Mouse (Mus musculus) CH12.LX (cell line): Measurements from ENCODE around the gene Ncbp1. TPM values are rescaled to one million over a fixed set of nuclear protein-coding genes. Genes with fewer than 3 reads are reported as not detected.

Experiments
- DNase-seq: peaks from one replicate; pipeline ENCODE4 v3.0.0-alpha.2; 2013; ENCODE audit errors: extremely low read depth
- H3K27ac ChIP-seq: 2 replicates; pipeline ENCODE4 v1.5.1; 2012; ENCODE audit warnings: low read depth, mild to moderate bottlenecking, control low read depth, moderate library complexity; ENCODE audit not compliant: insufficient read depth
- H3K27me3 ChIP-seq: replicated peaks from 2 replicates; pipeline ENCODE3; 2012; ENCODE audit warnings: inconsistent platforms
- H3K36me3 ChIP-seq, 2 experiments: replicated peaks in 1 of 2; 2 replicates each; pipeline versions ENCODE3 to v1.6.1; 2012; ENCODE audit warnings: inconsistent platforms in 1 of 2, low read length in 1 of 2, mild to moderate bottlenecking in 1 of 2, mixed read lengths in 1 of 2, moderate library complexity in 1 of 2; ENCODE audit not compliant: control insufficient read depth in 1 of 2, insufficient read depth in 1 of 2
- H3K4me1 ChIP-seq, 2 experiments: 2 replicates each; pipeline ENCODE4 v1.6.1; 2012; ENCODE audit warnings: inconsistent platforms in 1 of 2, moderate library complexity in 1 of 2; ENCODE audit not compliant: insufficient read depth in 2 of 2, control insufficient read depth in 1 of 2
- H3K4me2 ChIP-seq: 2 replicates; pipeline ENCODE4 v1.6.1; 2012; ENCODE audit warnings: low read depth, mild to moderate bottlenecking, control low read depth; ENCODE audit not compliant: poor library complexity, insufficient read depth, severe bottlenecking
- H3K4me3 ChIP-seq, 3 experiments: fragments of 150-350 bp in 1 of 3; sonication (generic) in 1 of 3; replicated peaks in 1 of 3; 2 replicates each; pipeline versions ENCODE3 to v1.5.1; 2011 to 2012; ENCODE audit warnings: low read depth in 2 of 3, low read length in 2 of 3, mild to moderate bottlenecking in 2 of 3, moderate library complexity in 2 of 3, control low read depth in 1 of 3, improper control_type of control experiment in 1 of 3, inconsistent platforms in 1 of 3, mixed read lengths in 1 of 3; ENCODE audit not compliant: poor library complexity in 1 of 3
- H3K79me2 ChIP-seq: replicated peaks from 2 replicates; pipeline ENCODE4 v1.6.1; 2012; ENCODE audit warnings: mild to moderate bottlenecking, moderate library complexity; ENCODE audit not compliant: control insufficient read depth, poor library complexity, insufficient read depth, severe bottlenecking; ENCODE audit errors: extremely low read depth
- H3K9ac ChIP-seq: 2 replicates; pipeline ENCODE4 v1.6.1; 2012; ENCODE audit warnings: low read depth, mild to moderate bottlenecking, control low read depth, moderate library complexity; ENCODE audit not compliant: insufficient read depth
- H3K9me3 ChIP-seq: replicated peaks from 2 replicates; pipeline ENCODE3; 2012; ENCODE audit warnings: low read length, inconsistent platforms, mixed read lengths
- BHLHE40 ChIP-seq: IDR thresholded peaks from 2 replicates; pipeline ENCODE4 v1.6.1; 2011; ENCODE audit warnings: mild to moderate bottlenecking, low read depth, low read length, improper control_type of control experiment
- CHD1 ChIP-seq: IDR thresholded peaks from 2 replicates; pipeline ENCODE4 v1.6.1; 2012; ENCODE audit warnings: low read depth, low read length, improper control_type of control experiment, inconsistent platforms
- CHD2 ChIP-seq: IDR thresholded peaks from 2 replicates; pipeline ENCODE4 v1.6.1; 2011; ENCODE audit warnings: low read length, improper control_type of control experiment
- CTCF ChIP-seq, 2 experiments: IDR thresholded peaks in 1 of 2; conservative IDR thresholded peaks in 1 of 2; 2 replicates each; pipeline ENCODE4 v1.5.1; 2011 to 2012; ENCODE audit warnings: low read depth in 2 of 2, low read length in 2 of 2, improper control_type of control experiment in 1 of 2, inconsistent platforms in 1 of 2, mild to moderate bottlenecking in 1 of 2, moderate library complexity in 1 of 2
- E2F4 ChIP-seq: IDR thresholded peaks from 2 replicates; pipeline ENCODE4 v1.6.1; 2011; ENCODE audit warnings: low read depth, low read length, improper control_type of control experiment; ENCODE audit not compliant: insufficient replicate concordance
- ELF1 ChIP-seq: IDR thresholded peaks from 2 replicates; pipeline ENCODE4 v1.6.1; 2014; ENCODE audit warnings: low read depth, mild to moderate bottlenecking, inconsistent platforms, low read length, improper control_type of control experiment
- EP300 ChIP-seq: IDR thresholded peaks from 2 replicates; pipeline ENCODE4 v1.6.1; 2011; ENCODE audit warnings: low read length, improper control_type of control experiment
- GABPA ChIP-seq: IDR thresholded peaks from 2 replicates; pipeline ENCODE4 v1.6.1; 2012; ENCODE audit warnings: low read depth, low read length, improper control_type of control experiment, inconsistent platforms; ENCODE audit not compliant: insufficient replicate concordance
- JUN ChIP-seq: IDR thresholded peaks from 2 replicates; pipeline ENCODE4 v1.6.1; 2011; ENCODE audit warnings: low read depth, mild to moderate bottlenecking, low read length, improper control_type of control experiment, moderate library complexity; ENCODE audit not compliant: insufficient read depth
- KAT2A ChIP-seq: IDR thresholded peaks from 2 replicates; pipeline ENCODE4 v1.6.1; 2012; ENCODE audit warnings: low read length, improper control_type of control experiment, inconsistent platforms; ENCODE audit not compliant: insufficient replicate concordance
- MAX ChIP-seq: IDR thresholded peaks from 2 replicates; pipeline ENCODE4 v1.6.1; 2011; ENCODE audit warnings: low read length, improper control_type of control experiment
- MAZ ChIP-seq: IDR thresholded peaks from 2 replicates; pipeline ENCODE4 v1.6.1; 2012; ENCODE audit warnings: low read depth, mild to moderate bottlenecking, inconsistent platforms, low read length, improper control_type of control experiment, moderate library complexity
- MXI1 ChIP-seq: IDR thresholded peaks from 2 replicates; pipeline ENCODE4 v1.6.1; 2011; ENCODE audit warnings: mild to moderate bottlenecking, low read depth, low read length, improper control_type of control experiment
- MYC ChIP-seq: IDR thresholded peaks from 2 replicates; pipeline ENCODE4 v1.6.1; 2011; ENCODE audit warnings: low read depth, mild to moderate bottlenecking, improper control_type of control experiment, low read length
- NELFE ChIP-seq: IDR thresholded peaks from 2 replicates; pipeline ENCODE4 v1.6.1; 2011; ENCODE audit warnings: low read depth, low read length, improper control_type of control experiment
- NRF1 ChIP-seq: IDR thresholded peaks from 2 replicates; pipeline ENCODE4 v1.6.1; 2014; ENCODE audit warnings: low read depth, mild to moderate bottlenecking, inconsistent platforms, low read length, improper control_type of control experiment, moderate library complexity
- POLR2AphosphoS2 ChIP-seq: IDR thresholded peaks from 2 replicates; pipeline ENCODE4 v1.6.1; 2011; ENCODE audit warnings: low read depth, low read length, improper control_type of control experiment
- RAD21 ChIP-seq: IDR thresholded peaks from 2 replicates; pipeline ENCODE4 v1.6.1; 2011; ENCODE audit warnings: low read depth, mild to moderate bottlenecking, low read length, improper control_type of control experiment, moderate library complexity
- RCOR1 ChIP-seq: conservative IDR thresholded peaks from 2 replicates; pipeline ENCODE4 v1.6.1; 2012; ENCODE audit warnings: low read depth, mild to moderate bottlenecking, inconsistent platforms, low read length, improper control_type of control experiment
- SIN3A ChIP-seq: IDR thresholded peaks from 2 replicates; pipeline ENCODE4 v1.6.1; 2012; ENCODE audit warnings: low read length, improper control_type of control experiment, inconsistent platforms
- SMC3 ChIP-seq: IDR thresholded peaks from 2 replicates; pipeline ENCODE4 v1.6.1; 2011; ENCODE audit warnings: low read depth, low read length, improper control_type of control experiment
- TBP ChIP-seq: conservative IDR thresholded peaks from 2 replicates; pipeline ENCODE4 v1.6.1; 2011; ENCODE audit warnings: low read depth, low read length, improper control_type of control experiment
- USF1 ChIP-seq: IDR thresholded peaks from 2 replicates; pipeline ENCODE4 v1.6.1; 2014; ENCODE audit warnings: low read depth, mild to moderate bottlenecking, inconsistent platforms, low read length, improper control_type of control experiment
- USF2 ChIP-seq: conservative IDR thresholded peaks from 2 replicates; pipeline ENCODE4 v1.6.1; 2011; ENCODE audit warnings: low read depth, low read length, improper control_type of control experiment
- ZKSCAN1 ChIP-seq: IDR thresholded peaks from 2 replicates; pipeline ENCODE4 v1.6.1; 2012; ENCODE audit warnings: low read depth, inconsistent platforms, low read length, improper control_type of control experiment, borderline replicate concordance
- dilution Hi-C: fragments of 300-500 bp; cut with MboI; formaldehyde crosslinking; loops from 2 replicates; pipeline ENCODE4 v1.14.3; 2020; ENCODE audit warnings: low sequenced_read_pairs; ENCODE audit not compliant: extremely low pct_unique_long_range_greater_than_20kb, extremely low pct_ligation_motif_present
- in situ Hi-C: fragments of 300-500 bp; cut with MboI; formaldehyde crosslinking; loops from 3 replicates; pipeline ENCODE4 v1.14.3; 2019; ENCODE audit warnings: low sequenced_read_pairs, low pct_ligation_motif_present, low pct_unique_long_range_greater_than_20kb, mixed read lengths
- polyA plus RNA-seq: library from polyadenylated mRNA; unstranded; fragments of >175 nt; gene quantifications from 2 replicates; pipeline ENCODE4 v1.2.1, GENCODE M21; 2012; ENCODE audit warnings: low read depth; ENCODE audit not compliant: insufficient read length
- total RNA-seq, 2 experiments: library from RNA; depleted of rRNA; stranded (reverse); fragments of 300-350 nt in 1 of 2; fragments of >200 nt in 1 of 2; gene quantifications; 2 replicates each; pipeline ENCODE4 v1.2.3; 2012 to 2014

Gene Ncbp1
- total and polyA plus RNA-seq, 3 experiments = 64.7 to 121 (median 88.2) TPM

DNA sequence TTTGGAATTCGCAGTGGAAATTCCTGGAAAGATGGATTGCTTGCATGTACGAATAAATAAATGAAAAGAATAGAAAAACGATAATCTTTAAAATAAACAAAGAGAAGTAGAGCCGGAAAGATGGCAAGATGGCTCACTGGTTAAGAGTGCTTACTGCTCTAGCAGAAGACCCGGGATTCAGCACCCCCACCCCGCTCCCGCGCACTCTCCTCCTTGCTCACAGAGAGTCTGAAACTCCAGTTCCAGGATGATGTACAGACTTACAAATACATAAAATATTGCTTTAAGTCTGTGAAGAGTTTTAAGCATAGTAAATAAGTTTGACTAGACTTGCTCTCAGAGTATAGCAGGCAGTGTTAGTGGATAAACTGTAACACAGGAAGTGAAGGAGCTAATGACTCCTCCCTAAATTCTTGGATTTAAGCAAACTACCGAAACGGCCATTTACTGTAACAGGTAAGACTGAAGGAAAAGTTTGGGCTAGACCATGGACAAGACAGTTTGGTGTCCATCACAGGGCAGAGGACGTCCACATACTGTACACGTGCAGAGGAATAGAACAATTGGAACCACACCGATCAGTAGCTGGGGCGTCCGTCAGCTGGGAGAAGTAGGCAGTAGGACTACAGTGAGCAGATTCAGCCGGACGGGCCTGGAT is 655 bp upstream of the Ncbp1 start:
- Histone ChIP-seq H3K27me3 (no peaks in the 10 kb centered on the region), H3K4me2 (peak overlapping the region; percentile 85), H3K4me3 (peak overlapping the region; percentile 90 to 98 (median 95)), H3K36me3 (peaks cover 16 to 46% of the 10 kb centered on the region in 2 experiments), H3K4me1 (peaks cover 0 to 30% of the 10 kb centered on the region in 2 experiments; a peak in 2 of 4 replicates), H3K9me3 (no peaks in the 10 kb centered on the region), H3K79me2 (peaks cover 49% of the 10 kb centered on the region), H3K9ac (peak overlapping the region; percentile 48), H3K27ac (peak overlapping the region; percentile 42; the same call in 1 of the 2 replicates)
- in situ Hi-C loops = no loop called here
- no peak for DNase-seq
- TF ChIP-seq MXI1 (peak; percentile 74; the same call in 1 of the 2 replicates), E2F4 (no peak), RAD21 (no peak), MAX (peak; percentile 17; the same call in 1 of the 2 replicates), SIN3A (0 out of 2 replicates have a peak, but pooled peaks have one; percentile 20)
- dilution Hi-C loops = no loop called here

DNA sequence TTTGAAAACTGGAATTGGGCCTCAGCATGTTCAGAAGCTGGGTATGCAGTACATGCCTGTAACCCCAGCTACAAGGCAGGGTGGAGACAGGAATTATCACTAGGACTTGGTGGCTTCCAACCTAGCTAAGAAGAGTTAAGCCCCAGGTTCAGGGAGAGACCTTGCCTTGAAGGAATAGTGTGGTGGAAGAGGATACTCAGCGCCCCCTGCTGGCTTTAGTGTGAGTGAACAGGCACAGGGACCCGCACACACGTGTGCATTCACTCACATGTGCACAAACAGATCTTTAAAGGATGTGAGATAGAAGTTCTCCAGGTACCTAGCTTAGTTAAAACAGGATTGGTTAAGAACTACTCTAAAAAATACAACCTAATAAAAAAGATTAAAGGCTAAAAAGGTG is 5.9 kb downstream of the Ncbp1 start:
- Histone ChIP-seq H3K4me3 (no peak overlapping the region), H3K9ac (no peak overlapping the region), H3K79me2 (peaks cover 52% of the 10 kb centered on the region), H3K36me3 (peaks cover 17 to 68% of the 10 kb centered on the region in 2 experiments), H3K4me1 (peaks cover 0 to 15% of the 10 kb centered on the region in 2 experiments; a peak in 2 of 4 replicates), H3K4me2 (no peak overlapping the region), H3K27me3 (no peaks in the 10 kb centered on the region), H3K27ac (no peak overlapping the region), H3K9me3 (no peaks in the 10 kb centered on the region)
- in situ Hi-C loops (no loop called here), dilution Hi-C loops (no loop called here)
- peak; percentile 36 for DNase-seq
- TF ChIP-seq RCOR1 = no peak
- TF ChIP-seq CTCF (conservative IDR thresholded peaks at IDR 0.05 in 1 of 2, IDR thresholded peaks at IDR 0.05 in 1 of 2; ENCODE audit: low read depth in 2 of 2, low read length in 2 of 2) = peak; percentile 39 to 51; a peak in 3 of 4 replicates

DNA sequence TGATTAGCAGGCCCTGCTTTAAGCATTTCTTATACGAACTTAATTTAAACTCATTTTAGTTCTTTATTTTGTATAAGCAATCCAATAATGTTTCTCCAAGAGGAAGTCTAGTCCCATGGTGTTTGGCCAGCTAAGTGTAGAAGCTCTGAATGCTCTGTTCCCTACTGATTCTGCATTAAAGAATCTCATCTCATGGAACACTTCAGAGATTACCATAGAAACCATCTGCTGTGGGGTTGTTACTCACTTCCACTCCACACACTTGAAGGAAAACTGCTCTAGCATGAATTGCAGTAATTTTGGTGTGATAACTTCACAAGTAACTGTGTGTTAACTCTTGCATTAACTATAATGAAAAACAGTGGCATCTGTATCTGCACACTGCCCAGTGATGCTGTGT is 8.5 kb downstream of the Ncbp1 start:
- no peak overlapping the region for H3K27ac ChIP-seq
- dilution Hi-C loops = no loop called here
- no peak for TF ChIP-seq GABPA
- no peak for TF ChIP-seq ELF1
- TF ChIP-seq NRF1 = no peak
- TF ChIP-seq MXI1 = no peak
- no peak for TF ChIP-seq CHD1
- no peak for TF ChIP-seq USF1
- no peak for TF ChIP-seq JUN
- TF ChIP-seq CHD2 = no peak
- TF ChIP-seq NELFE = no peak
- TF ChIP-seq MAZ = no peak
- TF ChIP-seq USF2 = no peak
- no peak for TF ChIP-seq MYC
- no peak for TF ChIP-seq ZKSCAN1
- no peak for TF ChIP-seq RCOR1
- no peak for TF ChIP-seq KAT2A
- TF ChIP-seq SMC3 = no peak
- no peak for TF ChIP-seq EP300
- no peak for TF ChIP-seq TBP
- no peak for TF ChIP-seq BHLHE40
- TF ChIP-seq POLR2AphosphoS2 = no peak
- no peak overlapping the region for H3K4me2 ChIP-seq
- no peak overlapping the region for H3K4me3 ChIP-seq
- H3K27me3 ChIP-seq = no peaks in the 10 kb centered on the region
- H3K9me3 ChIP-seq = no peaks in the 10 kb centered on the region
- no peaks in the 10 kb centered on the region for H3K4me1 ChIP-seq
- in situ Hi-C loops = no loop called here
- H3K79me2 ChIP-seq = peaks cover 28% of the 10 kb centered on the region
- no peak overlapping the region for H3K9ac ChIP-seq
- no peak for DNase-seq
- H3K36me3 ChIP-seq = peaks cover 31 to 92% of the 10 kb centered on the region in 2 experiments
